Mouse (Mus musculus) cortical plate, adult 2 months (tissue): Measurements from ENCODE around the gene Tmco2.

ENCODE experiments used
- CTCF ChIP-seq: fragments of 200-500 bp; IDR thresholded peaks from 2 replicates; pipeline ENCODE4 v1.5.1; 2011; ENCODE audit warnings: mild to moderate bottlenecking, control low read depth, low read length; ENCODE audit not compliant: insufficient read depth; ENCODE audit errors: extremely low read depth
- POLR2A ChIP-seq: fragments of 200-500 bp; IDR thresholded peaks from 2 replicates; pipeline ENCODE4 v1.6.1; 2011; ENCODE audit warnings: mild to moderate bottlenecking, low read length, control low read depth; ENCODE audit not compliant: insufficient read depth; ENCODE audit errors: extremely low read depth

- TF ChIP-seq POLR2A (no peak), CTCF (no peak)
Observed at GRCm38 (mm10) chr4:121109126-121109525, at the start of gene Tmco2.
